Mouse (Mus musculus): ENCODE data around the gene 2210016L21Rik. TPM values are rescaled to one million over a fixed set of nuclear protein-coding genes. Genes with fewer than 3 reads are reported as not detected.

2210016L21Rik gene
- polyA plus RNA-seq, 1 experiment from 2014 or later = 57.7 TPM

DNA sequence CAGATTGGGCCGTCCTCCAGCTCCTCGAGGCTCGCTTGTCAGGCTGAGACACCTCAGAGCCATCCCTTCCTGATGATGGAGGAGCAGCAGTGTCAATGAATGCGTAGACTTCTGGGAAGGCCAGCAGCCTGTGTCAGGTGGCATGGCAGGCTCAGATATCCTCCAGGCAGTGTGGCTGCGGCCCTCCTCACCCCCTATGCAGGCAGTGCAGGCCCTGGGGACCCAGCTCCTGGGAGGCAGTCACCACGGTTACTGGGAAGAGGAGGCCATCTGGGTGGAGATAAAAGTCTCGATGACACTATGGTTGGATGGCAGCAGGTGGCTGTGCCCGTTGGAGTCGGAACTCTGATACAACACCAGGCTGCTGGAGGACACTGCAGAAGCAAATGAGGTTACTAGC is 7.9 kb downstream of the 2210016L21Rik start:
- no peaks in the 10 kb centered on the region for H3K27me3 ChIP-seq (replicated peaks; ENCODE audit: control insufficient read depth, insufficient read depth, low read length)
- H3K36me3 ChIP-seq (ENCODE audit: control insufficient read depth, insufficient read depth, low read length) = peaks cover 49% of the 10 kb centered on the region
- WGBS = 67% methylated on average over 9 of the region's 9 CpGs

DNA sequence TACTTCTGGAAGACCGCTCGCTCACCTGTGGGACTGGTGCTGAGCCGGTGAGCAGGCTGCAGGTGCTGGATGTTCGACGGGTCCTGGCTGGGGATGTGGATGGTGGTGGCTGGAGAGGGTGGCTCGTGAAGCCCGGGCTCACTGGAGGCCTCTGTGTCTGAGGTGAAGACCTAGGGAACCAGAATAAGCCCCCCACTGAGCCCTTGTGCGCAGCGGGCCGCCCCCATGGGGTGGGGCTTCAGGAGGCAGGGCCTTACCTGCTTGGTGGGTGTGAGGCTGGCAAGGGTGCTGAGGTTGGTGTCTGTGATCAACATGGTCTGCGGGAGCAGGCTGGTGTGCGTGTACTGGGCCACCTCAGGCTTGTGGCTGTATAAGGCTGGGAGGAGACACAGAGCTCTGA is 8.7 kb downstream of the 2210016L21Rik start:
- H3K9ac ChIP-seq (ENCODE audit: low read length) = no peak overlapping the region

More for the DNA sequence above, 7.9 kb downstream of the 2210016L21Rik start:
- Histone ChIP-seq H3K4me3 (ENCODE audit: low read depth, low read length) (no peak overlapping the region), H3K4me1 (replicated peaks; ENCODE audit: control insufficient read depth, insufficient read depth, low read length) (peaks cover 10% of the 10 kb centered on the region), H3K4me2 (ENCODE audit: low read length) (no peak overlapping the region), H3K9me3 (ENCODE audit: control insufficient read depth, low read length) (no peaks in the 10 kb centered on the region), H3K27ac (ENCODE audit: low read depth) (no peak overlapping the region), H3K9ac (ENCODE audit: low read length) (no peak overlapping the region)
- no peak for DNase-seq (ENCODE audit: low spot score)
- no peak for ATAC-seq (replicated peaks; ENCODE audit: low FRiP score, low TSS enrichment, low read depth)

DNA sequence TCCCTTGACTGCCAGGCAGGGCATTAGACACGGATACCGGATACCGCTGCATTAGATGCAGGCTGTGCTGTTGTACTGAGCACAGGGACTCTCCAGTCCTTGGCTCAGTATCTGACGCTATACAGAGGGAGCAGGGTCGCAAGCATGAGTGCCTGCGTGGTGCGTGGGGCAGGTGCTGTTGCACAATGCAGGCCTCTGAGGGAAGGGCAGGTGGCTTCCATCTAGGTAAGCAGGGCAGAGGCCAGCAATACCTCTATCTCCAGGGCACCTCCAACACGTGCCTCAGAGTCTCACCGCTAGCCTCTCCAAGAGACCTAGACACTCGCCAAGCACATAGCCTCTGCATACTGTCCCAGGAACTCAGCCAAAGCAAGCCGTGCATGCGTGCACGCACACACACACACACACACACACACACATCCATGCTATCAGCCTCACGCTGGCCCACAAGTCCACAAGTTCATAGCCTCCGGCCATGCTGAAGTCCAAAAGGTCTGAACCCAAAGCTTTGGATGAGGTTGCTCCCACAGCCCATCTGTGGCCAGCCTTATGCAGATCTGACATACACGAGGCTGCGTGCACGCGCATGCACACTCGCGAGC is 9.4 kb downstream of the 2210016L21Rik start:
- WGBS = 84% methylated on average over 21 of the region's 21 CpGs
- no peak for DNase-seq (ENCODE audit: low spot score)
- no peak overlapping the region for H3K9ac ChIP-seq (ENCODE audit: low read length)
- peaks cover 40% of the 10 kb centered on the region for H3K36me3 ChIP-seq (ENCODE audit: control insufficient read depth, insufficient read depth, low read length)
- H3K27me3 ChIP-seq (replicated peaks; ENCODE audit: control insufficient read depth, insufficient read depth, low read length) = no peaks in the 10 kb centered on the region
- peaks cover 10% of the 10 kb centered on the region for H3K4me1 ChIP-seq (replicated peaks; ENCODE audit: control insufficient read depth, insufficient read depth, low read length)
- no peak overlapping the region for H3K4me2 ChIP-seq (ENCODE audit: low read length)
- ATAC-seq (replicated peaks; ENCODE audit: low FRiP score, low TSS enrichment, low read depth) = no peak
- H3K9me3 ChIP-seq (ENCODE audit: control insufficient read depth, low read length) = no peaks in the 10 kb centered on the region
- no peak overlapping the region for H3K4me3 ChIP-seq (ENCODE audit: low read depth, low read length)
- no peak overlapping the region for H3K27ac ChIP-seq (ENCODE audit: low read depth)

More for the DNA sequence above, 8.7 kb downstream of the 2210016L21Rik start:
- peaks cover 47% of the 10 kb centered on the region for H3K36me3 ChIP-seq (ENCODE audit: control insufficient read depth, insufficient read depth, low read length)
- DNase-seq (ENCODE audit: low spot score) (no peak), ATAC-seq (replicated peaks; ENCODE audit: low FRiP score, low TSS enrichment, low read depth) (no peak)
- no peak overlapping the region for H3K4me2 ChIP-seq (ENCODE audit: low read length)
- WGBS = 73% methylated on average over 12 of the region's 12 CpGs
- H3K4me3 ChIP-seq (ENCODE audit: low read depth, low read length) = no peak overlapping the region
- H3K9me3 ChIP-seq (ENCODE audit: control insufficient read depth, low read length) = no peaks in the 10 kb centered on the region
- H3K27me3 ChIP-seq (replicated peaks; ENCODE audit: control insufficient read depth, insufficient read depth, low read length) = no peaks in the 10 kb centered on the region
- H3K4me1 ChIP-seq (replicated peaks; ENCODE audit: control insufficient read depth, insufficient read depth, low read length) = peaks cover 10% of the 10 kb centered on the region
- H3K27ac ChIP-seq (ENCODE audit: low read depth) = no peak overlapping the region

DNA sequence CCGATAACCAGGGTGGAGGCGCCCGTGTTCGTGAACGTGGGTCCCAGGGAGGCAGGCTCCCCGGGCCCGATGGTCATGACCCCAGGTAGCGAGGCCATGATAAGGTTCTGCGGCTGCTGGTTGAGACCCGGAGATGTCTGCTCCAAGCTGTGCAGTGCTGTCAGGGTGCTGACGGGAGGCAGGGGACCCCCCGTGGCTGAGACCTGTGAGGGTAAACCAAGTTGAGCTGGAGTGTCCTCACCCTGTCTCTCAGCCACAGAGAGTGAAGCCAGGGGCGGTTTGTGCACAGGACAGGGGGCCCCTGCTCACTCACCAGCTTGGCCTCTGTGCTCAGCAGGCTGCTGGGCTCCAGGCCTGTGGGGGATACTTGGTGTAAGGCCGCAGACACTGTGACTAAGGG is 11.4 kb downstream of the 2210016L21Rik start:
- no peak overlapping the region for H3K4me3 ChIP-seq (ENCODE audit: low read depth, low read length)
- no peak for DNase-seq (ENCODE audit: low spot score)
- H3K9me3 ChIP-seq (ENCODE audit: control insufficient read depth, low read length) = no peaks in the 10 kb centered on the region
- H3K4me2 ChIP-seq (ENCODE audit: low read length) = no peak overlapping the region
- no peak overlapping the region for H3K27ac ChIP-seq (ENCODE audit: low read depth)
- H3K27me3 ChIP-seq (replicated peaks; ENCODE audit: control insufficient read depth, insufficient read depth, low read length) = no peaks in the 10 kb centered on the region
- ATAC-seq (replicated peaks; ENCODE audit: low FRiP score, low TSS enrichment, low read depth) = no peak
- H3K4me1 ChIP-seq (replicated peaks; ENCODE audit: control insufficient read depth, insufficient read depth, low read length) = peaks cover 10% of the 10 kb centered on the region
- no peak overlapping the region for H3K9ac ChIP-seq (ENCODE audit: low read length)
- peaks cover 20% of the 10 kb centered on the region for H3K36me3 ChIP-seq (ENCODE audit: control insufficient read depth, insufficient read depth, low read length)
- 87% methylated on average over 14 of the region's 14 CpGs for WGBS

GRCm38 (mm10) chr5:114958069-114958468 is 16.1 kb downstream of the 2210016L21Rik start:
- Histone ChIP-seq H3K27me3 (replicated peaks; ENCODE audit: control insufficient read depth, insufficient read depth, low read length) (no peaks in the 10 kb centered on the region), H3K9me3 (ENCODE audit: control insufficient read depth, low read length) (no peaks in the 10 kb centered on the region), H3K4me3 (ENCODE audit: low read depth, low read length) (no peak overlapping the region), H3K9ac (ENCODE audit: low read length) (no peak overlapping the region), H3K4me2 (ENCODE audit: low read length) (no peak overlapping the region), H3K36me3 (ENCODE audit: control insufficient read depth, insufficient read depth, low read length) (no peaks in the 10 kb centered on the region), H3K4me1 (replicated peaks; ENCODE audit: control insufficient read depth, insufficient read depth, low read length) (no peaks in the 10 kb centered on the region), H3K27ac (ENCODE audit: low read depth) (no peak overlapping the region)
- ATAC-seq (replicated peaks; ENCODE audit: low FRiP score, low TSS enrichment, low read depth) (no peak), DNase-seq (ENCODE audit: low spot score) (peak; percentile 47)
- WGBS = 88% methylated on average over 5 of the region's 5 CpGs

DNA sequence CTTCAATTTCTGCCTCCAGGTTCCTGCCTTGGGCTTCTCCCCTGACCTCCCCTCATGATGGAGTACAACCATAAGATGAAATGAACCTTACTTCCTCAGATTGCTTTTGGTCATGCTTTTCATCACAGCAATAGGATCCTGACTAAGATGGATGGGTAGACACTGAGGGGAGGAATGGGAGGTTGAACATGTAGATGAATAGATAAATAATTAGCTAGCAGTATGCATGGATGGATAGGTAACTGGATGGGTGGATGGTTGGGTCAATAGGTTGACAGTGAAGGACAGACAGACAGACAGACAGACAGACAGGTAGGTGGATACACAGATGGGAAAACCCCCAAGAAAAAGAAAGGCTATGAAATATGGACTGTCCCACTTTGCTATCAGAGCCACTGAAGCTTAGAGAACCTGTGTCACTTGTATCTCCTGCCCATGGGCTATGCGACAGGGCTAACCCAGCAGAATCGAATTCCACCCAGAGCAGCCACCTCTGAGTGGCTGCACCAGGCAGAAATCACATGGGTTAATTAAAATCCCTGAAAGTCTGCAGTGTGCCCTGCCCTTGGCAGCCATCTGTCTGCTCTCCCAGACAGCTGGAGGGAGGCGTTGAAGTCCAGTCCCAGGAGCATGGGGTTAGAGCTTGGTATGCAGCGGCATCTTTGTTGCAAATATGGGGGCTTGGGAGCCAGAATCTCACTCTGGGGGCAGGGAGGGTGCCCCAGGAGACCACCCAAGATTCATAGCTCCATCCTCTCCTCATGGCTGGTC is 19.8 kb downstream of the 2210016L21Rik start:
- H3K27ac ChIP-seq (ENCODE audit: low read depth) = no peak overlapping the region
- H3K27me3 ChIP-seq (replicated peaks; ENCODE audit: control insufficient read depth, insufficient read depth, low read length) = no peaks in the 10 kb centered on the region
- no peak overlapping the region for H3K9ac ChIP-seq (ENCODE audit: low read length)
- H3K4me1 ChIP-seq (replicated peaks; ENCODE audit: control insufficient read depth, insufficient read depth, low read length) = no peaks in the 10 kb centered on the region; the same call in 1 of the 2 replicates
- H3K4me3 ChIP-seq (ENCODE audit: low read depth, low read length) = no peak overlapping the region
- H3K36me3 ChIP-seq (ENCODE audit: control insufficient read depth, insufficient read depth, low read length) = no peaks in the 10 kb centered on the region
- DNase-seq (ENCODE audit: low spot score) (peak; percentile 47), ATAC-seq (replicated peaks; ENCODE audit: low FRiP score, low TSS enrichment, low read depth) (no peak)
- WGBS = 52% methylated on average over 4 of the region's 4 CpGs
- no peak overlapping the region for H3K4me2 ChIP-seq (ENCODE audit: low read length)
- no peaks in the 10 kb centered on the region for H3K9me3 ChIP-seq (ENCODE audit: control insufficient read depth, low read length)

DNA sequence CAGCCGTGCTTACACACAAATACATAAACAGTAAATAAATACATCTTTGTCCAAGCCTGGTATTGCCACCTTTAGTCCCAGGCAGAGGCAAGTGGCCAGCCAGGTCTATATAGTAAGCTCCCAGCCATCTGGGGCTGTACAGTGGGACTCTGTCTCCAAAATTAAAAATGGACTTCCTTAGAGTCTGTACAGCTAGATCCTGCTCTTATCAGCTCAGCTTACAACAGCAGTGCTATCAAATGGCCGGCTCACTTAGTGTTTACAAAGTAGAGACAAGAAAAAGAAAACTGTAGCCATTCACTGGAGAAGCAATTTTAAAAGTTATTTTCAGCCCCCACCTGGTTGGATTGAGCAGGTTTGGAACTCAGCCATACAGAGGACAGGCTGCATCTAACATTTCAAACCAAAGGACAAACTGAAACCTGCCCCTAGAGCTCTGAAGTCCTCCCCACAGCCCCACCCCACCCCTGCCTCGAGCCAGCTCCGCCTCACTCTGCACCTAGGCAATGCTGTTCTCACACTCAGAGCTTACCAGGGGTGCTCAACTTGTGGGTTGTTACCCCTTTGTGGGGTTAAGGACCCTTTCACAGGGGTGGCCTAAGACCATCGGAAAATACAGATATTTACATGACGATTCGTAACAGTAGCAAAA is 22.5 kb downstream of the 2210016L21Rik start:
- Histone ChIP-seq H3K27me3 (replicated peaks; ENCODE audit: control insufficient read depth, insufficient read depth, low read length) (no peaks in the 10 kb centered on the region), H3K9me3 (ENCODE audit: control insufficient read depth, low read length) (no peaks in the 10 kb centered on the region), H3K36me3 (ENCODE audit: control insufficient read depth, insufficient read depth, low read length) (no peaks in the 10 kb centered on the region), H3K9ac (ENCODE audit: low read length) (no peak overlapping the region), H3K4me2 (ENCODE audit: low read length) (peak overlapping the region; percentile 27), H3K4me1 (replicated peaks; ENCODE audit: control insufficient read depth, insufficient read depth, low read length) (no peaks in the 10 kb centered on the region; the same call in 1 of the 2 replicates), H3K4me3 (ENCODE audit: low read depth, low read length) (0 out of 2 replicates have a peak overlapping the region, but pooled peaks have one; percentile 6), H3K27ac (ENCODE audit: low read depth) (peak overlapping the region; percentile 69)
- 35% methylated on average over 7 of the region's 7 CpGs for WGBS
- DNase-seq (ENCODE audit: low spot score) (no peak), ATAC-seq (replicated peaks; ENCODE audit: low FRiP score, low TSS enrichment, low read depth) (peak; percentile 51; the same call in 1 of the 2 replicates)

GRCm38 (mm10) chr5:114964967-114965898 is 23.3 kb downstream of the 2210016L21Rik start:
- Histone ChIP-seq H3K4me1 (replicated peaks; ENCODE audit: control insufficient read depth, insufficient read depth, low read length) (no peaks in the 10 kb centered on the region; the same call in 1 of the 2 replicates), H3K4me3 (ENCODE audit: low read depth, low read length) (0 out of 2 replicates have a peak overlapping the region, but pooled peaks have one; percentile 6), H3K4me2 (ENCODE audit: low read length) (peak overlapping the region; percentile 33), H3K27ac (ENCODE audit: low read depth) (peak overlapping the region; percentile 69), H3K9ac (ENCODE audit: low read length) (no peak overlapping the region), H3K36me3 (ENCODE audit: control insufficient read depth, insufficient read depth, low read length) (no peaks in the 10 kb centered on the region), H3K27me3 (replicated peaks; ENCODE audit: control insufficient read depth, insufficient read depth, low read length) (no peaks in the 10 kb centered on the region), H3K9me3 (ENCODE audit: control insufficient read depth, low read length) (no peaks in the 10 kb centered on the region)
- ATAC-seq (replicated peaks; ENCODE audit: low FRiP score, low TSS enrichment, low read depth) (peak; percentile 67), DNase-seq (ENCODE audit: low spot score) (peak; percentile 53)
- WGBS = 41% methylated on average over 16 of the region's 17 CpGs
